Mouse (Mus musculus) olfactory bulb, adult 2 months (tissue): ENCODE data around the gene Ifit2.

Experiments used
- CTCF ChIP-seq: fragments of 200-500 bp; IDR thresholded peaks from 2 replicates; pipeline ENCODE4 v1.5.1; 2012; ENCODE audit warnings: low read depth, mild to moderate bottlenecking, low read length, moderate library complexity; ENCODE audit not compliant: insufficient read depth
- POLR2A ChIP-seq: fragments of 200-500 bp; IDR thresholded peaks from 2 replicates; pipeline ENCODE4 v1.6.1; 2012; ENCODE audit warnings: mild to moderate bottlenecking, low read depth, low read length, moderate library complexity; ENCODE audit not compliant: insufficient read depth

DNA sequence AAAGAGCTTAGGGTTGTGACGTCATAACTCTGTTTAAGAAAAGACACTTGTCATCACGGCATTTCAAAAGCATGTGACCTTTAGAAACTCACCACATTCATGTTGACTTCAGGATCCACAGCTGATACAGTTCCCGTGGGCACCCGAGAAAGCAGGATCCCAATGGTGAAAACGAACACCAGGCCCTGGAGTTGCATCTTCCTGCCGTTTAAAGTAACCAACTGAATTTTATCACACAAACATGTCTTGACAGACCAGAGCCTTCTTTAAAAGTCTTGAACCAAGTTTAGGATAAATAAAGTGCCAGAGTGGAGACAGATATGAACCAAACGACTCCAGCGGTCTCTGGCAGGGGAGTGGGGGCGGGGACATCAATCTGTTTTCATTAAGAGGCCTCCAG, 25.8 kb upstream of the Ifit2 start:
- TF ChIP-seq CTCF (no peak), POLR2A (no peak)
